Mouse (Mus musculus): ENCODE results near the gene Gm21992.

Gm21992 gene

DNA sequence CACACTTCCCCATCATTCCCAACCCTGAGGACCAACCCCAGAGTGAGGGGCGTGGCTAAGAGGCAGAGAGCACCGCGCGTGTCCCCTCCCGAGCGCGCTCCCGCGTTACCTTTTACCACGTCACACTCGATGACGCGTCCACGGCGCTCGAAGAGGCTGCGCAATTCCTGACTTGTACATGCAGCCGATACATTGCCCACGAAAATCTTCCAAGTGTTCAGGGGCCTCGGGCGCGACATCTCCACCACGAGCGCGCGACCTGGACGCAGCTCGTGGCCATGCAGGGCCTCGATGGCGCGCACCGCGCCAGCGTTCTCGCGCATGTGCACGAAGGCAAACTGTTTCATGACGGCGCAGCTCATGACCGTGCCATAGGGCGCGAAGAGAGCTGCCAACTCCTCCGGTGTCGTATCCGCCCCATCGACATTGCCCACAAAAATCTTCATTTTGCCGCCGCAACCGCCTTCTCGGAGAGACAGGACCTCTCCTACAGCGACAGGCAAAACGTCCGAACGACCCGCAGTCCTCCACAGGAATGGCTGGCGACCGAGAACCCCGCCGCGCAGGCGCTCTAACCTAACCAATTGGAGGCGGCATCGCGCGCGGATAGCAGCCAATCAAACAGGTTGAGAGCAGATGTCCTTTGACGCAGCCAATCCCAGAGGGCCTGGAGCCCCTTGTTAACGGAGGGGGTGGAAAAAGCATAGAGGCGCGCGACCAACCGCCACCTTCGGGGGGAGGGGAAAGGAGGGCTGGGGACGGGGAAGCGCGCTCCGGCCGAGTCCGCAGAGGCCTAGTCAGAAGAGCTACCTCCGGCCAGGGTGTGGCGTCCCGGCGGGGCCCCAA is at the start of gene Gm21992, which contains the start of gene Rbm14:
TSS of gene Gm21992 (minus strand) at position 550 of the 846 bp plus-strand sequence.
TSS of gene Rbm14 (minus strand) at position 572 of the 846 bp plus-strand sequence.
- peak; percentile 94 for DNase-seq (ENCODE audit: low spot score)

GRCm38 (mm10) chr19:4859081-4859480 is 47.7 kb upstream of the Gm21992 start:
- DNase-seq (ENCODE audit: low spot score), result no peak

DNA sequence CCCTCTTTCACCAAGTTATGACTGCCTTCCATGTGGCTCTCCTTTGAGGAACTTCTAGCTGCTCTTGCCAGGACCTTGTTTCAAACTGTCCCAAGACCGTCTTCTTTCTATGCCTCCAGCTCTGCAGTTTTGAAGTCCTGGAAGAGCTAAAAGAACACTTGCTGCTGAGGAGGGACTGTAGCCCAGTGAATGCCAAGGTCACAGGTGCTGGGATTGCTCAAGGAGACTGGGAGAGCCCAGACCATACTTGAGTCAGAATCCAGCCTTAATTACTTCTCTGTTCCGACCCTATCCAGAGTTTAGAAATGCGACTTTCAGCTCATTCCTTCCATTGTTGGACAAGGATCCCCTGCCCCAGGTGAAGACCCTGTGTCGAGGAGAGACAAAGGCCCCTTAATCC is 44.5 kb upstream of the Gm21992 start:
- no peak for DNase-seq (ENCODE audit: low spot score)

- no peak for DNase-seq (ENCODE audit: low spot score)
Measured at GRCm38 (mm10) chr19:4855470-4855820, 44.0 kb upstream of the Gm21992 start.

- no peak for DNase-seq (ENCODE audit: low spot score)
Measured at GRCm38 (mm10) chr19:4854552-4855469, 43.4 kb upstream of the Gm21992 start, which contains the start of gene Ctsf. Gene Ctsf, plus strand, starts transcription at chr19:4855130.

DNA sequence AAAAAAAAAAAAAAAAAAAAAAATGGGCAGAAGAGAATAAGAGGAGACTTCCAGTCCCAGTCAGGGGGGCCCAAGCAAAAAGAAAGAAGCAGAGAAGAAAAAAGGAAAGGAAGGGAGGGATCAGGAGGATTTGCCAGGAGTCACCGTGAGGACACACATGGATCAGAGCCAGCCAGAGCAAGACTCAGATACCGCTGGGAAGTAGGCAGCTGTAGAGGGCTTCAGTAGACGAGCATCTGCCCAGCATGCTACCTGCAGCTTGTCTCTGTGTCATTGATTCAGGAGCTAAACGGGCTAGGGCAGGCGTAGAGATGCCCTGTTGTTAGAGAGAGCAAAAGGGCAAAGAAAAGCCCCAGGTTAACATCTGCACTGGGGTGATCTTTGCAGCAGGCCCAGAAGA is 38.9 kb upstream of the Gm21992 start:
- DNase-seq (ENCODE audit: low spot score), result no peak

GRCm38 (mm10) chr19:4849800-4850199 is 38.4 kb upstream of the Gm21992 start:
- no peak for DNase-seq (ENCODE audit: low spot score)

DNA sequence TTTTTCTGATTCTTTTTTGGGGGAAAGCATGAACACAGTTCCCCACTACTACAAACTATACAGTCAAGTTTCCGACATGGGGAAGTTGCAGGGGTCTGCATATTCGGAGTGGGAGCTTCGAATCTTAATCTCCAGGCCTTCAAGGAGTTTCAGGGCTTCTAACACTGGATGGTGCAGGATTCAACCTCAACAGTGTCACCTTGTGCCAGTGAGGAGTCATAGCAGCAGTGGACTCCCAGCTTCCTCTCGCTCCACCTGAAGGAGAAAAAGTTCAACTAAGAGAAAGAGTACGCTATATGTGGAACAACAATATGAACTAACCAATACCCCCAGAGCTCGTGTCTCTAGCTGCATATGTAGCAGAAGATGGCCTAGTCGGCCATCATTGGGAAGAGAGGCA is 36.1 kb upstream of the Gm21992 start:
- DNase-seq (ENCODE audit: low spot score), result peak; percentile 14

DNA sequence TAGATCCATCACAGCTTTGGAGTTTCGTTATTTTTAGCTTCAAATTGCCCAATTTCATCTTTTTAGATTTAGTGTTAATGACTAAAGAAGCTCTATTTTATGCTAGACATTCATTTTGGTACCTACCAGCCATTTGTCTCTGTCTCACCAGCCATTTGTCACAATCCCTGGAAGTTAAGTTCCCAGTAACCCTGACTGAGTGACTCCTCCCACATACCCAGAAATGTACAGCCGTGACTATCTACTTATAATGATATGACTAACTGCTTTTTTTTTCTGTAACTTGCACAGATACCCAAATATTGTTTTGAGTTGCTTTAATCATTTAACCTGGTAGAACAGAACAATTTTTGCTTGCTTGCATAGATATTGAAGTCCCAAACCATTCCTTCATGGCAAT is 34.4 kb upstream of the Gm21992 start:
- no peak for DNase-seq (ENCODE audit: low spot score)

- DNase-seq (ENCODE audit: low spot score), result no peak
Measured at GRCm38 (mm10) chr19:4842611-4843010, 31.2 kb upstream of the Gm21992 start.

GRCm38 (mm10) chr19:4840848-4841247 is 29.4 kb upstream of the Gm21992 start:
- DNase-seq (ENCODE audit: low spot score), result no peak

- DNase-seq (ENCODE audit: low spot score), result peak; percentile 90
Measured at GRCm38 (mm10) chr19:4839149-4839548, 27.7 kb upstream of the Gm21992 start, which contains the start of the genes Ccs and Ccdc87. Gene Ccs, minus strand, starts transcription at chr19:4839332. Gene Ccdc87, plus strand, starts transcription at chr19:4839366.

DNA sequence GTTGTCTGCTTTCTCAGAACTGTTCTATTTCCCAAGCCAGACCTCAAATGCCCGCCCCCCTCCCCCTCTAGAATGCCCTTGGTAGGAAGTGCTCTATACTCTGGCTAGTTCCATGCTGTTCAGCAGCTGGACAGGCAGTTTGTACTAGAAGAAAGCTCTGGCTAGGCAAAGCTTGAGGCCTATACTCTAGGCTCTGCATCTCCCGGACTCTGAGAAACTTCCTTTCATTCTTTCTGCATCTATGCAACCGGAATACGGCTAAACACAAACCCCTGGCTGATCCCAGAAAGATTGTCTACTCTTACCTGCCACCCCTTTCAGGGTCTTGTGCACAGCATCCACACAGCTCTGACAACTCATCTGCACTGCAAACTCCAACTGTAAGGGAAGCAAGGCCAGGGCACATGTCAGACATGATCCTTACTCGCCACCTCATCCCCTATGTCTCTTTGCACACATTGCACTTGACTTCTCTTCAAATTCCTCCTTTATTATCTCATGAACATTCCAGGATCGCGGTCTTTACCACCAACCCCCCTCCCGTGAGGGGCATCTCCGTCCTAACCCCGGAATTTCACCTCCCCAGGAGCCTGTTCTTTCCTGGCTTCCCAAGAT is 27.2 kb upstream of the Gm21992 start:
- DNase-seq (ENCODE audit: low spot score), result no peak

DNA sequence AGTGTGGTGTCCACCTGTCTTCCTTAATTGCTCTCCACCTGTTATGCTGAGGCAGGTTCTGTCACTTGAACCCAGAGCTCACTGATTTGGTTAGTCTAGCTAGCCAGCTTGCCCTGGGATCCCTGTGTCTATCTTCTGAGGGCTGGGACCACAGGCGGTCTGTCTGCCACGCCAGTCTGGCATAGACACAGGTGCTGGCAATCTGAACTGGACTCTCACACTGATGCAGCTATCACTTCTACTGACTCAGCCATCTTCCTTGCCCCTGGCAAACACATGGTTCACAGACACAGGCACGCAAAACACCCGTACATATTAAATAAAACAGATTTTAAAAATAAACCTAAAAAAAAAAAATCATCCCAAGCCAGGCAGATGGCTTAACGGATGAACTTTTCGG is 25.6 kb upstream of the Gm21992 start:
- DNase-seq (ENCODE audit: low spot score), result no peak

GRCm38 (mm10) chr19:4836096-4836495 is 24.7 kb upstream of the Gm21992 start:
- no peak for DNase-seq (ENCODE audit: low spot score)

- no peak for DNase-seq (ENCODE audit: low spot score)
Measured at GRCm38 (mm10) chr19:4833977-4834376, 22.6 kb upstream of the Gm21992 start.

DNA sequence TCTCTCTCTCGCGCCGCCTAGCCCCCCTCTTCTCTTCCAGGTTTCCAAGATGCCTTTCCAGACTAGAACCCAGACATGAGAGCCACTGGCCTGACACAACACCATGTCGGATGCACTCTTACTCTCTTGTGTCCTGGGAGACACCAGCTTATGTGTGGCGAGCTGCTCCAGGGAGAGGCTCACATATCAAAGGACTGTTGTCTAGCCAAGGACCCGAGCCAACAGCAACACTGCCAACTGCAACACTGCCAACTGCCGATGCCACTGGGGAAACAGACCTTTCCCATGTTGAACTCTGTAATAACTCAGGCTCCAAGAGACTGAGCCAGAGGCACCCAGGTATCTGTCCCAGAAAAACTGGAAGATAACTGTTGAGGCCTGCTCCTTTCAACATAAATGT is 17.7 kb upstream of the Gm21992 start:
- DNase-seq (ENCODE audit: low spot score), result no peak

DNA sequence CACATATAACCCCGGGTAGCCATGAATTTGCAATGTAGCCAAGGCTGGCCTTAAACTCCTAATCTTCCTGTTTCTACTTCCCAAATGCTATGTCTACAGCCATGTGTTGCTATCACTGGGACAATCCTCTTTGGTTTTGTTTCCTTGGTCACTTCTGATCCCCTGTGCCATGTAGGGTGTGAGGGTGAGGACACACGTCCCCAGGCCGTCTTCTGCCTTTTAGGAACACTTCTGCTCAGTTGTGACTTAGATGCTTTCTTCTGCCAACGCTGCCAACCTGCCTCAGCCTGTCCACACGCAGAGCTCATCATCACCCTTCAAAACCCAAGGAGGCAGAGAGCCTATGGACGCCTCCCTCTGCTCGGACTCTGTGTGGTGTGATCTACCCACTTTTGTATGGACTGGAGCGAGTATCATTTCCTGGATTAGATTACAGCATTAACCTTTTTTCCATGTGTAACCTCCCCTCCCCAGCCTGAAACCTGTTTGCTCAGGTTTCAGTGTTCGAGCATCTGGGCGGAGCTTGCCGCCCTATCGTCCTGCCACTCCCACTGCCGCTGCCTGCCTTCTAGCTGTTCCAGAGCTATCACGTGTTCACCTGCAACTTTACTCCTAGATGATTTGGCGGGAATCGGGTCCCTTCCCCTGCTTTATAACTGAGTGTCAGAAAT is 17.2 kb upstream of the Gm21992 start:
- DNase-seq (ENCODE audit: low spot score), result no peak

DNA sequence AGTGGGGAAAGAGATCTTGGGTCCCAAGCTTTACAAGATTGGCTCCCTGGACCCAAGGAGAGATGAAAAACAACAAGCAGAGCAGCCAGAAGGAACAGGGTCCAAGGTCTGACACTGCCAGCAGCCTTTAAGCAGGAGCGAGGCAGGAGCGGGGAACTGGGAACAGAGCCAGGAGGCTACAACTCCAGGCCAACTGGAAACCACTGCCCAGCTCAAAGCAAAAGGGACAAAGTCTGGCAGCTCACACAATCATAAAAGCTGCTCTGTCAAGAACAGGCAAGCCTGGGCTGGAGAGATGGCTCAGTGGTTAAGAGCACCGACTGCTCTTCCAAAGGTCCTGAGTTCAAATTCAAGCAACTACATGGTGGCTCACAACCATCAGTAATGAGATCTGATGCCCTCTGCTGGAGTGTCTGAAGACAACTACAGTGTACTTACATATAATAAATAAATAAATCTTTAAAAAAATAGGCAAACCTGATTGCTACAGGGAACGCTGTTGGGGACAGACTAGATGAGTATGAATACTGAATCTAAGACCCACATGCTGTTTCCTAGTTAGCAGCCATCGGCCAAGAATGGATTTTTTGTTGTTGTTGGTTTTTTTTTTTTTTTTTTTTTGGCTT is 9.4 kb upstream of the Gm21992 start:
- DNase-seq (ENCODE audit: low spot score), result peak; percentile 73

- no peak for DNase-seq (ENCODE audit: low spot score)
Measured at GRCm38 (mm10) chr19:4817182-4817835, 5.9 kb upstream of the Gm21992 start.

- DNase-seq (ENCODE audit: low spot score), result no peak
Measured at GRCm38 (mm10) chr19:4813015-4813414, 1.6 kb upstream of the Gm21992 start.

Data from MN1 (cell line).